ENCODE assay signal across 8 mouse cellular contexts in genomic region chr4:34231270-34231669, GRCm38 (mm10).
DNase-seq lines count a peak whose midpoint lies in the region; ATAC-seq and TF ChIP-seq lines count a peak whose summit lies in the region.

No protein-coding gene starts in this region.

- H3K27me3 ChIP-seq in midbrain, postnatal 0 days (ENCODE audit: insufficient read depth, low read length), result no peaks in the 10 kb centered on the region

- intact Hi-C loops in gastrocnemius, adult 2 months (cut with DNase I), result loop anchor here (5.0 to 10.0 kb wide), 3 partner anchors 526 to 834 kb away; no protein-coding TSS in a partner anchor
- intact Hi-C loops in left cerebral cortex, postnatal 36 days (cut with DNase I), result loop anchor here (2.0 kb wide), 1 partner anchor 834 kb away; no protein-coding TSS in a partner anchor

- ATAC-seq in midbrain, postnatal 0 days (ENCODE audit: low FRiP score), result no peak

- H3K9me3 ChIP-seq in midbrain, postnatal 0 days (ENCODE audit: low read length), result no peaks in the 10 kb centered on the region

- H3K4me1 ChIP-seq in midbrain, postnatal 0 days (ENCODE audit: insufficient read depth, low read length), result no peaks in the 10 kb centered on the region

- peak; percentile 85 for TF ChIP-seq CTCF in gastrocnemius, adult 2 months (IDR thresholded peaks at IDR 0.05)
- TF ChIP-seq CTCF in midbrain, postnatal 0 days (IDR thresholded peaks at IDR 0.05), result peak; percentile 85

- DNase-seq in B cell, adult 2 months, result peak; percentile 51 to 63
- DNase-seq in ZHBTc4 (ENCODE audit: low read depth, low spot score), result peak; percentile 77
- peak; percentile 47 to 78 for DNase-seq in cerebellum, postnatal 4 days (ENCODE audit: low spot score in 2 of 2)
- DNase-seq in gastrocnemius, adult 2 months, result peak; percentile 53
- peak; percentile 66 for DNase-seq in kidney, adult 18-20 months
- DNase-seq in left cerebral cortex, postnatal 36 days (ENCODE audit: low spot score in 2 of 2), result peak; percentile 50 to 65
- peak; percentile 79 for DNase-seq in midbrain, postnatal 0 days (ENCODE audit: low spot score)
- peak; percentile 9 to 10 for DNase-seq in spleen, postnatal 36 days (ENCODE audit: low spot score in 2 of 2)

- H3K9ac ChIP-seq in midbrain, postnatal 0 days (replicated peaks; ENCODE audit: low read length, poor library complexity, severe bottlenecking), result no peak overlapping the region

- H3K27ac ChIP-seq in gastrocnemius, adult 2 months, result no peak overlapping the region
- H3K27ac ChIP-seq in midbrain, postnatal 0 days (ENCODE audit: low read depth, low read length), result no peak overlapping the region

- H3K4me3 ChIP-seq in gastrocnemius, adult 2 months, result no peak overlapping the region
- no peak overlapping the region for H3K4me3 ChIP-seq in midbrain, postnatal 0 days (ENCODE audit: low read depth, low read length)

- WGBS in midbrain, postnatal 0 days, result 13% methylated on average over 3 of the region's 3 CpGs

- H3K4me2 ChIP-seq in midbrain, postnatal 0 days (ENCODE audit: low read depth, low read length, poor library complexity, severe bottlenecking), result no peak overlapping the region

- H3K36me3 ChIP-seq in midbrain, postnatal 0 days (ENCODE audit: insufficient read depth, low read length), result no peaks in the 10 kb centered on the region

Comparison
In these comparisons a context has a peak if more than half of its experiments do, and no peak if none do; other contexts are left out.
1. DNase-seq: peak in every context shown above with its lines; median percentile 79 in midbrain, postnatal 0 days; 77 in ZHBTc4; 66 in kidney, adult 18-20 months; 62 in cerebellum, postnatal 4 days; 58 in left cerebral cortex, postnatal 36 days; 57 in B cell, adult 2 months; 53 in gastrocnemius, adult 2 months; 10 in spleen, postnatal 36 days.